Comparison of ENCODE assay signal across 8 mouse cellular contexts in genomic region chr5:117413507-117414501, GRCm38 (mm10). TPM values are rescaled to one million over a fixed set of nuclear protein-coding genes. Genes with fewer than 3 reads are reported as not detected.
DNase-seq lines count a peak whose midpoint lies in the region; ATAC-seq lines count a peak whose summit lies in the region.

TSS of gene Ksr2 (plus strand) at chr5:117414000.

- no peaks in the 10 kb centered on the region for H3K9me3 ChIP-seq in heart, embryonic 12.5 days (replicated peaks)
- H3K9me3 ChIP-seq in limb, embryonic 13.5 days: no peaks in the 10 kb centered on the region
- no peaks in the 10 kb centered on the region for H3K9me3 ChIP-seq in midbrain, embryonic 13.5 days

- peak within 1 kb of the TSS; percentile 97 for H3K4me2 ChIP-seq in heart, embryonic 12.5 days
- peak within 1 kb of the TSS; percentile 99 for H3K4me2 ChIP-seq in limb, embryonic 13.5 days (replicated peaks)
- peak within 1 kb of the TSS; percentile 71 for H3K4me2 ChIP-seq in midbrain, embryonic 13.5 days (replicated peaks)

- H3K9ac ChIP-seq in heart, embryonic 12.5 days: peak within 1 kb of the TSS; percentile 65
- H3K9ac ChIP-seq in limb, embryonic 13.5 days: peak within 1 kb of the TSS; percentile 59
- H3K9ac ChIP-seq in midbrain, embryonic 13.5 days (replicated peaks): peak within 1 kb of the TSS; percentile 84

- H3K27me3 ChIP-seq in heart, embryonic 12.5 days (replicated peaks): peaks cover 90% of the 10 kb centered on the region
- H3K27me3 ChIP-seq in limb, embryonic 13.5 days: peaks cover 87% of the 10 kb centered on the region
- H3K27me3 ChIP-seq in midbrain, embryonic 13.5 days: no peaks in the 10 kb centered on the region; the same call in none of the 2 replicates

- WGBS in heart, embryonic 12.5 days: under 1% methylated on average over 89 of the region's 89 CpGs
- WGBS in limb, embryonic 13.5 days: 1% methylated on average over 82 of the region's 89 CpGs
- whole genome bisulfite sequencing in midbrain, embryonic 13.5 days: under 1% methylated on average over 88 of the region's 89 CpGs

- no peaks in the 10 kb centered on the region for H3K36me3 ChIP-seq in heart, embryonic 12.5 days
- H3K36me3 ChIP-seq in limb, embryonic 13.5 days: no peaks in the 10 kb centered on the region
- H3K36me3 ChIP-seq in midbrain, embryonic 13.5 days: no peaks in the 10 kb centered on the region

- peak; percentile 31; the same call in 1 of the 2 replicates for ATAC-seq in heart, embryonic 12.5 days (ENCODE audit: insufficient number of reproducible peaks, low FRiP score)
- ATAC-seq in limb, embryonic 13.5 days (ENCODE audit: low FRiP score, low read depth): peak; percentile 64
- ATAC-seq in midbrain, embryonic 13.5 days: peak; percentile 95

- no peak for DNase-seq in heart, adult 11 months
- DNase-seq in cerebellum, adult 9-11 months: peak; percentile 88
- DNase-seq in frontal cortex, postnatal 10 days (ENCODE audit: low spot score in 2 of 2): peak; percentile 73 to 77
- peak; percentile 49 for DNase-seq in kidney, adult 9 months
- peak; percentile 62 for DNase-seq in testis, postnatal 10 days (ENCODE audit: low spot score)

- H3K27ac ChIP-seq in heart, embryonic 12.5 days (ENCODE audit: poor library complexity, severe bottlenecking): no peak within 1 kb of the TSS
- no peak within 1 kb of the TSS for H3K27ac ChIP-seq in limb, embryonic 13.5 days
- H3K27ac ChIP-seq in midbrain, embryonic 13.5 days: peak within 1 kb of the TSS; percentile 99

- peak within 1 kb of the TSS; percentile 80 for H3K4me3 ChIP-seq in heart, embryonic 12.5 days
- peak within 1 kb of the TSS; percentile 63 for H3K4me3 ChIP-seq in limb, embryonic 13.5 days
- peak within 1 kb of the TSS; percentile 71 for H3K4me3 ChIP-seq in midbrain, embryonic 13.5 days (replicated peaks)

- 0 out of 2 replicates have a peak, but pooled peaks cover 6% of the 10 kb centered on the region for H3K4me1 ChIP-seq in heart, embryonic 12.5 days (replicated peaks)
- H3K4me1 ChIP-seq in limb, embryonic 13.5 days: peaks cover 13% of the 10 kb centered on the region
- peaks cover 26% of the 10 kb centered on the region for H3K4me1 ChIP-seq in midbrain, embryonic 13.5 days (replicated peaks)

RNA-seq across cellular contexts. Expression of gene Ksr2, which starts in this region (rescaled TPM):
- polyA plus RNA-seq in heart, embryonic 12.5 days (2016; fragmentation: Nextera tagmentation; extraction: Ambion mirVana): 0.15 and 0.17 TPM in 2 replicates
- polyA plus RNA-seq in limb, embryonic 13.5 days (2015; fragmentation: Nextera tagmentation; extraction: Ambion mirVana): 0.08 and 0.15 TPM in 2 replicates
- 5.1 and 6.9 TPM in 2 replicates for polyA plus RNA-seq in midbrain, embryonic 13.5 days (2015; fragmentation: Nextera tagmentation; extraction: Ambion mirVana)

Comparison
In these comparisons a context has a peak if more than half of its experiments do, and no peak if none do; other contexts are left out.
1. Peak in ATAC-seq, H3K4me3 ChIP-seq, H3K9ac ChIP-seq and H3K4me2 ChIP-seq in heart, embryonic 12.5 days; RNA of the gene not detected or under 1 TPM.
2. Peak in ATAC-seq, H3K4me3 ChIP-seq, H3K9ac ChIP-seq and H3K4me2 ChIP-seq in limb, embryonic 13.5 days; RNA of the gene not detected or under 1 TPM.
3. ATAC-seq: peak in every context shown above with its lines; median percentile 95 in midbrain, embryonic 13.5 days; 64 in limb, embryonic 13.5 days; 31 in heart, embryonic 12.5 days.